Mouse (Mus musculus): ENCODE measurements around the gene Foxk1. TPM values are rescaled to one million over a fixed set of nuclear protein-coding genes. Genes with fewer than 3 reads are reported as not detected.

The Foxk1 gene
- total and polyA plus RNA-seq, 3 experiments = 8.2 to 20.2 TPM; not detected in 1

DNA sequence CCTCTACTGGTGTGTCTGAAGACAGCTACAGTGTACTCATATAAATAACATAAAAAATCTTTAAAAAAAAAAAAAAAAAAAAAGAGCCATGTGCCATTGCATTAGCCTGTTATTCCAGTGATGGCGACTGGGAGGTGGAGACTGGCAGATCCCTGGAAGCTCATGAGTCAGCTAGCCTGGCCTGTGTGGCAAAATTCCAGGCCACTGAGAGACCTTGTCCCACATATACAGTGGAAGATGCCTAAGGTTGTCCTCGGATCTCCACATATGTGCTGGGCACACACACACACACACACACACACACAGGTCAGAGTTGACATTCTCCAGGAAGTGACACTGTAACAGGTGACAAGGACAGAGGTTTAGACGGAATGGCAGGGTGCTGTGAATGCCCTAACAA, 46.2 kb upstream of the Foxk1 start:
- Histone ChIP-seq H3K9ac (ENCODE audit: control insufficient read depth, low read depth, low read length, poor library complexity, severe bottlenecking) (no peak overlapping the region), H3K4me3 (ENCODE audit: control insufficient read depth in 1 of 2, insufficient read depth in 1 of 2, low read depth in 2 of 2, low read length in 2 of 2) (no peak overlapping the region), H3K79me2 (ENCODE audit: control insufficient read depth, insufficient read depth, low read length, poor library complexity) (no peaks in the 10 kb centered on the region), H3K4me1 (ENCODE audit: control insufficient read depth in 1 of 2, insufficient read depth in 2 of 2, low read length in 2 of 2) (no peaks in the 10 kb centered on the region), H3K36me3 (ENCODE audit: control insufficient read depth in 1 of 2, insufficient read depth in 2 of 2, low read length in 2 of 2) (no peaks in the 10 kb centered on the region), H3K27ac (ENCODE audit: control insufficient read depth, low read depth, low read length) (no peak overlapping the region), H3K27me3 (ENCODE audit: control insufficient read depth in 1 of 2, insufficient read depth in 2 of 2, low read length in 2 of 2) (no peaks in the 10 kb centered on the region), H3K9me3 (replicated peaks; ENCODE audit: insufficient read depth, low read length) (no peaks in the 10 kb centered on the region)
- DNase-seq (ENCODE audit: low read depth, low spot score) = no peak
- TF ChIP-seq NELFE (IDR thresholded peaks at IDR 0.05; ENCODE audit: low read depth, low read length) = no peak
- no peak for TF ChIP-seq MXI1 (IDR thresholded peaks at IDR 0.05; ENCODE audit: low read depth, low read length)
- no peak for TF ChIP-seq RCOR1 (IDR thresholded peaks at IDR 0.05; ENCODE audit: low read depth, low read length)
- no peak for TF ChIP-seq NRF1 (IDR thresholded peaks at IDR 0.05; ENCODE audit: insufficient read depth, low read depth, low read length, poor library complexity, severe bottlenecking)
- no peak for TF ChIP-seq POLR2A (IDR thresholded peaks at IDR 0.05; ENCODE audit: control insufficient read depth in 1 of 2, insufficient read depth in 1 of 2, low read depth in 1 of 2, low read length in 2 of 2, poor library complexity in 1 of 2)
- no peak for TF ChIP-seq BHLHE40 (IDR thresholded peaks at IDR 0.05; ENCODE audit: borderline replicate concordance, low read depth, low read length)
- no peak for TF ChIP-seq SIN3A (IDR thresholded peaks at IDR 0.05; ENCODE audit: low read length)
- TF ChIP-seq ZC3H11A (IDR thresholded peaks at IDR 0.05; ENCODE audit: low read depth, low read length) = no peak
- no peak for TF ChIP-seq TAL1 (IDR thresholded peaks at IDR 0.05; ENCODE audit: low read length)
- no peak for TF ChIP-seq HCFC1 (IDR thresholded peaks at IDR 0.05; ENCODE audit: low read depth, low read length)
- TF ChIP-seq ZNF384 (IDR thresholded peaks at IDR 0.05; ENCODE audit: low read depth, low read length) = no peak
- TF ChIP-seq JUND (IDR thresholded peaks at IDR 0.05; ENCODE audit: low read depth, low read length) = no peak
- no peak for TF ChIP-seq ETS1 (IDR thresholded peaks at IDR 0.05; ENCODE audit: low read depth, low read length)
- no peak for TF ChIP-seq USF2 (IDR thresholded peaks at IDR 0.05; ENCODE audit: borderline replicate concordance in 1 of 2, insufficient read depth in 1 of 2, low read depth in 1 of 2, low read length in 2 of 2)
- TF ChIP-seq TCF12 (IDR thresholded peaks at IDR 0.05; ENCODE audit: low read depth, low read length) = no peak
- no peak for TF ChIP-seq RAD21 (IDR thresholded peaks at IDR 0.05; ENCODE audit: low read depth, low read length)
- TF ChIP-seq ZMIZ1 (IDR thresholded peaks at IDR 0.05; ENCODE audit: low read depth, low read length) = no peak
- no peak for TF ChIP-seq ZKSCAN1 (IDR thresholded peaks at IDR 0.05; ENCODE audit: low read depth, low read length)
- no peak for TF ChIP-seq EP300 (IDR thresholded peaks at IDR 0.05; ENCODE audit: low read depth in 1 of 2, low read length in 2 of 2)

DNA sequence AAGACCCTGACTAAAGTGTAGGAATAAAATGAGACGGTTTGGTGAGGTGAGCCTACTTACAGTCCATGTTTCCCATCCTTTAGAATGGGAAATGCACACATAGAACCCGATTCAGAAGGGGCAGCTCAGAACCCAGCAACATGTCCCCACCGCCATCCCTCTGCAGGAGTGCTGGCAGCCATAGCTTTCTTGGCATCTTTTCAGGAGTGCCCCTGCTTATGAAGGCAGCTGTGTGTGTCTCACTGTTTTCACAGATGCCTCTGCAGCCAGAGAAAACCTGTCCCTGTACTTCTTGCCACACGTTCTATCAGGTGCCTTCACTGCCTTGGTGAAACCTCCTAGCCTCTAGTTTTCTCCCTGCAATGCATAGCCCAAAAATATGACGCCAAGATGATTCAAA, 40.1 kb upstream of the Foxk1 start:
- no peaks in the 10 kb centered on the region for H3K9me3 ChIP-seq (replicated peaks; ENCODE audit: insufficient read depth, low read length)
- TF ChIP-seq E2F4 (IDR thresholded peaks at IDR 0.05; ENCODE audit: borderline replicate concordance, low read depth, low read length) (no peak), GABPA (IDR thresholded peaks at IDR 0.05; ENCODE audit: low read depth, low read length) (no peak), MYC (IDR thresholded peaks at IDR 0.05; ENCODE audit: low read depth, low read length) (no peak), TBP (IDR thresholded peaks at IDR 0.05; ENCODE audit: low read depth, low read length) (no peak), NRF1 (IDR thresholded peaks at IDR 0.05; ENCODE audit: insufficient read depth, low read depth, low read length, poor library complexity, severe bottlenecking) (no peak), GATA1 (IDR thresholded peaks at IDR 0.05; ENCODE audit: low read depth, low read length) (no peak), CHD2 (IDR thresholded peaks at IDR 0.05; ENCODE audit: low read length) (no peak), EP300 (IDR thresholded peaks at IDR 0.05; ENCODE audit: low read depth in 1 of 2, low read length in 2 of 2) (no peak), ZNF384 (IDR thresholded peaks at IDR 0.05; ENCODE audit: low read depth, low read length) (no peak), RAD21 (IDR thresholded peaks at IDR 0.05; ENCODE audit: low read depth, low read length) (no peak), TCF12 (IDR thresholded peaks at IDR 0.05; ENCODE audit: low read depth, low read length) (no peak), MXI1 (IDR thresholded peaks at IDR 0.05; ENCODE audit: low read depth, low read length) (no peak)
- H3K27ac ChIP-seq (ENCODE audit: control insufficient read depth, low read depth, low read length) = no peak overlapping the region
- H3K4me1 ChIP-seq (ENCODE audit: control insufficient read depth in 1 of 2, insufficient read depth in 2 of 2, low read length in 2 of 2) = no peaks in the 10 kb centered on the region
- DNase-seq (ENCODE audit: low read depth, low spot score) = no peak
- no peak overlapping the region for H3K4me3 ChIP-seq (ENCODE audit: control insufficient read depth in 1 of 2, insufficient read depth in 1 of 2, low read depth in 2 of 2, low read length in 2 of 2)
- H3K9ac ChIP-seq (ENCODE audit: control insufficient read depth, low read depth, low read length, poor library complexity, severe bottlenecking) = no peak overlapping the region
- no peaks in the 10 kb centered on the region for H3K27me3 ChIP-seq (ENCODE audit: control insufficient read depth in 1 of 2, insufficient read depth in 2 of 2, low read length in 2 of 2)
- H3K36me3 ChIP-seq (ENCODE audit: control insufficient read depth in 1 of 2, insufficient read depth in 2 of 2, low read length in 2 of 2) = 0 out of 4 replicates have a peak, but pooled peaks cover 0 to under 1% of the 10 kb centered on the region in 2 experiments
- no peaks in the 10 kb centered on the region for H3K79me2 ChIP-seq (ENCODE audit: control insufficient read depth, insufficient read depth, low read length, poor library complexity)

Measured in MEL (cell line).